Mouse (Mus musculus): Measurements from ENCODE around the gene Tspan17.
"Not testable (repeated sequence)": the region's sequence is repeated elsewhere in the genome, so short reads cannot be mapped to it uniquely, and the experiment has no call there.

The Tspan17 gene

DNA sequence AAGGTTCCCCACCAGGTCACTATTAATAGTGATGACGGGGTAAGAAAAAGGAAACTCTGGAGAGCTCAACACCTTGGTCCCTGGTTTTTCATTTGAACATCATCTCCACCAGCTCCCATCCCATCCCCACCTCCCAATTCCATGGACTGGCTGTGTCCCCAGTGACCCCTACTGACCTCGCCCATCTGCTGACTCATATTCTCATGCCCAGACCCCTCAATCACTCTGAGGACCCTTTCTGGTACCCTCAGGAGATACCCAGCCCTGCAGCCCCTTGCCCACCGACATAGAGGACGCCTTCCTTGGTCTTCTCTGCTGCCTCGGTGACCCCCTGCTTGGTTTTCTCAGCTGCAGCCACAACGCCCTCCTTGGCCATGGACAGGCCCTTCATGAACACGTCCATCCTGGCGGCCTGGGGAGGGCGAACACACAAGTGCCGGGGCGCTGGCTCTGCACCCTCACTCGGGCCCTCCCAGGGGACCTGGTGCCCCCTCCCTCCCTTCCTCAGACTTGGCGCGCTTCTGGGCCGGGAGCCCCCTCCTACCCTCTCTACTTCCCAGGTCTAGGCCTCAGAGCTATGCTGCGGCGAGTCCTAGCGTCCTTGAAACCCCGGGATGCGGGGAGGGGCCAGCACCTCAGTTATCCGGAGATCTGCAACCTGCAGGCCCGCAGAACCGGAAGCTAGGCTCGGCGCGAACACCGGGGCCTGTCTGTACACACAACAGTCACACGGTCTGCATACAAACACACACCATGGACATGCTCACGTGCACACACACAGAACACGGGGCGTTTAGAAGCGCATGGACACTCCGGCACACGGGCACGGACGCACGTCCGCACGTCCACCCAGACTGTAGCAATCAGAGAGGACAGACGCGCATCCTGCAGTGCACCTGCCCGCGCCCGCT lies 23.6 kb upstream of the Tspan17 start:
- peak; percentile 58 for DNase-seq

GRCm38 (mm10) chr13:54766192-54766768 lies 22.9 kb upstream of the Tspan17 start, which contains the start of gene Sncb:
TSS of gene Sncb (minus strand) at chr13:54766595.
- peak; percentile 89 for DNase-seq

GRCm38 (mm10) chr13:54767012-54767411 lies 22.2 kb upstream of the Tspan17 start:
- no peak for DNase-seq

GRCm38 (mm10) chr13:54780592-54780991 lies 8.6 kb upstream of the Tspan17 start:
- peak; percentile 61 for DNase-seq

DNA sequence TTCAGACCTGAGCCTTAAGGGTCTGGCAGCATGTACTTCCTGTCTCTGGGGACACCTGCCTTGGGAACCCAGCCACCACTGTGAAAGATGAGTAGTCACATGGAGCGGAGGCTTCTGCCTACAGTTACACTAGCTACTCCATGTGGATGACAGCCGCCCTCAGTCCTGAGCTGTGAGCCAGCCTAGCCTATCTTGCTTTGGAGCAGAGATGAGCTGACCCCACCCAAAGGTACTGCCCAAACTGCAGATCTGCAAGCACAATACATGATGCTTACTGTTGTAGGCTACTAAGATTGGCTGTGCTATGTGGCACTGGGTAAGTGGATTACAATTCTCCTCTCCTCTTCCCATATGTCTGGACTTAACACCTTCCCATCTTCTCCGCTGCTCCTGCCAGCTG lies 8.1 kb upstream of the Tspan17 start:
- peak; percentile 47 for DNase-seq

DNA sequence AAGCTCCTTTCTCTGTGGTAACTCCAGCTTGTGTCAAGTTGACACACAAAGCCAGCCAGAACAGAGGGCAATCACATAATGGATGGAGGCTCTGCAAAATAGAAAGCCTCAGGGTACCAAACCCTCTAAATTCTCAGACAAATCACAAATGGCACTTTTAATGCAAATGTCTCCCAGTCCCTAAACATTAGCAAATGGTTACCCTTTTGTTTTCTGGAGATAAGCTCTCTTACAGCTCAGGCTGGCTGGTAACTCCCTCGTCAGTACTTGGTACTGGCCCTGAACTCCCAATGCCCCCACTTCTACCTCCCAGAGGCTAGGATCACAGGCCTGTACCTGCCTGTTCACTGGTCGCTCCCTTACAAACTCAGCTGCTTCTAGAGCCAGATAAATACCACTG lies 5.9 kb upstream of the Tspan17 start:
- DNase-seq, result no peak

- no peak for DNase-seq
These were observed 5.5 kb upstream of the Tspan17 start, which contains the start of gene Eif4e1b for GRCm38 (mm10) chr13:54783698-54784097. TSS of gene Eif4e1b (plus strand) at chr13:54783998.

- DNase-seq, result not testable (repeated sequence)
These were observed 1.6 kb upstream of the Tspan17 start for GRCm38 (mm10) chr13:54787591-54787990.

DNA sequence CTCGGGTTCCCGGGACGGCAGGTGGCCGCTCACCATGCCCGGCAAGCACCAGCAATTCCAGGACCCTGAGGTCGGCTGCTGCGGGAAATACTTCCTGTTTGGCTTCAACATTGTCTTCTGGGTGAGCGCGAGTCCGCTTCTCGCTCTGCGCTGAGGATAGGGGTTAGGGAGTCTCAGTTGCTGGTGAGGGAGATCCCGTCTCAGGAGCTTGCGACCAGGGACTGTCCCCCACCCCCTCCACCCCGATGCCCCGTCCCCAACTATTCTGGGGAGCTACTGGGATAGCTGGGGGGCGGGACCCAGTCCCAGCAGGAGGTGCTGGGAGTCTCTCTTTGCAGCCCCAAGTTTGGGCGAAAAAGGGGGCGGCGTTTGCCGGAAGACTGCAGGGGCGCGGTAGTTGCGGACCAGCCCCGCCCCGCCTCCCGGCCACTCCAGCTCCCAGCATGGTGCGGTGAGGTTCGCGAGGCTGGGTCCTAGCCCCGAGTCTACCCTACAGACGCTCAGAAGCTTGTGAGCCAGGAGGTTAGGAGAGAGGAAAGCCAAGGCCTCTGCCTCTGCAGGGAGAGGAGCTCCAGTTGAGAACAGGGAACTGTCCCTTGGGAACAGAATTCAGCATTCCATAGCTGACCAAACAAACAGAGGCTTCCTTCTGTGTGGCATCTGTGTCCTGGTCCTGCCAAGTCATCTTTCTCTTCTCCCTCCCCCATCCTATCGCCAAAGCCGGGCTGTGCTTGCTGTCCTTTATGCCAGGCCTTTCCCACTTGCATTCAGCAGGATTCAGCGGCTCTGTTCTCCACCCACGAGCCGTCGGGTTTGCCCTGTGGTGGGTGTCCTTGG lies 602 bp downstream of the Tspan17 start:
- peak; percentile 58 for DNase-seq

- DNase-seq, result no peak
These were observed 3.4 kb downstream of the Tspan17 start for GRCm38 (mm10) chr13:54792259-54793230.

- DNase-seq, result peak; percentile 69
These were observed 4.9 kb downstream of the Tspan17 start for GRCm38 (mm10) chr13:54794002-54794577.

GRCm38 (mm10) chr13:54794843-54795242 lies 5.7 kb downstream of the Tspan17 start:
- no peak for DNase-seq

- DNase-seq, result peak; percentile 31
These were observed 8.2 kb downstream of the Tspan17 start for GRCm38 (mm10) chr13:54797356-54797755.

DNA sequence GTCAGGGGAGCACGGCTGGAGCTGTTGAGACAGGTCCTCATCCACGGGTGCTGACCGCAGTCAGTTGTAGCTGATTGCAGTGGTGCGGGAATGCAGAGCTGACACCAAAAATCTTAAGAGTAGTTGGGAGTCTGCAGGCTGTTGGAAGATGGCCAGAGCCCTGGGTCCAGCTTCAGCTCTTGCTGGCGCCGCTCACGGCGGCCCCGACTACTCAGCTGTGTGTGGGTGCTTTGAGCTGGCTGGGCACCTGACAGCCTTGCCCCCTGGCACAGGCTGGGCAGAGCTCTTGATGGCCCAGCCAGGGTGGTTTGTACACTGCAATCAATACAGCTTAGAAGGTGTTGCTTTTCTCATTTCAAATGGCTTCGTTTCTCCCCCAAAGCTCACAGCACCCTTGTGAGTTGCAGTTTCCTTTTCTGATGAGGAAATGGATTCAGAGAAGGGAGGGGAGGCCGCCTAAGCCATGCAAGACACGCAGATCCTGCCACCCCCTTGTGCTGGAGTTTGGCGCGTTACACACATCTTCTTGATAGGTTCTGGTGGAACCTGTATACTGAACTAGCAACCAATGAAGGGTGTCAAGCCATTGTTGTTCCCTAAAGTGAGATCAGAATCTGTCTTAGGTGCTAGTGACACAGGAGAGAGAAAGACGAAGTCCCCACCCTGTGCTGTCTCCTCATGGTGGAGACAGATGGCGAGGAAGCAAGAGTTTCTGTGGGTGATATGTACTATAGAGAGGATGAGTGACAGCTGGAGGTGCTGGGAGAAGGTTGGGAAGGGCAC lies 8.9 kb downstream of the Tspan17 start:
- peak; percentile 40 for DNase-seq

DNA sequence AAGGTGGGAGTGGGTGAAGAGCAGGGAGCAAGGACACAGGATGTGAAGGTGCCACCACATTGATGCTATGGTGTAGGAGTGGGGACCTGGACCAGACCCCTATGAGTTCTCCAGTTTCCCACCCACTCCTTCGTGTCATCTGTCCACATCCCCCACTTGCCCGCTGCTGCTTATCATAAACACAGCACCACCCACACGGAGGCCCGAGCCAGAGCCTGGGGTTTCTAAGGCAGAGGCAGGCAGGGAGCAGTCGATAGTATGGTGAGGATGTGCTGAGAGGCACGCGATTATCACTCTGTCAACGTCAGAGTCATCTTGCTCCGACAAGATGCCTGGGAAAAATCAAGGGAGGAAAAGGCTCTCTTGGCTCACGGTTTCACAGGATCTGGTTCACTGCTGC lies 9.6 kb downstream of the Tspan17 start:
- DNase-seq, result peak; percentile 59

DNA sequence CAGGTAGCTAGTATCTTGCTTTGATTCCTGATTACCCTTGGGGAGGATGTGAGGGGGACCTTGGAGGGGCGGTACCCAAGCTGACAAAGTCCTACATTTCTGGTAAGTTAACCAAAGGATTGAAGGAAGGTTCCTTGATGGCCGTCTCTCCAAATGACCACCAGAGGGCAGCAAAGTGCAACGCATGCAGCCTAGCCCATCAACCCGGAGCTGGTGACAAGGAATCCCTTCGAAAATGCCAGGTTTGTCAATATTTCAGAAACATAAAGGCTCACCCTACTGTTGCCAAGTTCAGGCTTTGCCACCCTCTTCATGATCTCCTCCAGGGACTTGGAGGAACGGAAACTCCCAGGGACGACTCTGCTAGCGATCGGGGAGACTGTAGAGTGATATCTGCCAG lies 10.5 kb downstream of the Tspan17 start:
- peak; percentile 76 for DNase-seq

- DNase-seq, result no peak
These were observed 11.0 kb downstream of the Tspan17 start for GRCm38 (mm10) chr13:54800206-54800605.

DNA sequence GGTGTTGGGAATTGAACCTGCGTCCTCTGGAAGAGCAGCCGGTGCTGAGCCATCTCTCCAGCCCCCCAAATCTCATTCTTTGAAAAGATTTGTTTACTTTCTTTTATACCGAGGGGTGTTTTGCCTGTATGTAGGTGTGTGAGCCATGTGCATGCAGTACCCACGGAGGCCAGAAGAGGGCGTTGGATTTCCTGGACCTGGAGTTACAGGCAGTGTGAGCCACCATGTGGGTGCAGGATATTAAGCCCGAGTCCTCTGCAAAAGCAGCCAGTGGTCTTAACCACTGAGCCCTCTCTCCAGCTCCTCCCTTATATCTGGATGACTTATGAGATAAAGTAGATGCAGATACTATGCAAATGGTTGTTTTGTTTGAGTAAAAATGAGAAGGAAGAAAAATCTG lies 13.8 kb downstream of the Tspan17 start:
- DNase-seq, result no peak

GRCm38 (mm10) chr13:54805134-54805838 lies 16.1 kb downstream of the Tspan17 start:
- DNase-seq, result peak; percentile 46

DNA sequence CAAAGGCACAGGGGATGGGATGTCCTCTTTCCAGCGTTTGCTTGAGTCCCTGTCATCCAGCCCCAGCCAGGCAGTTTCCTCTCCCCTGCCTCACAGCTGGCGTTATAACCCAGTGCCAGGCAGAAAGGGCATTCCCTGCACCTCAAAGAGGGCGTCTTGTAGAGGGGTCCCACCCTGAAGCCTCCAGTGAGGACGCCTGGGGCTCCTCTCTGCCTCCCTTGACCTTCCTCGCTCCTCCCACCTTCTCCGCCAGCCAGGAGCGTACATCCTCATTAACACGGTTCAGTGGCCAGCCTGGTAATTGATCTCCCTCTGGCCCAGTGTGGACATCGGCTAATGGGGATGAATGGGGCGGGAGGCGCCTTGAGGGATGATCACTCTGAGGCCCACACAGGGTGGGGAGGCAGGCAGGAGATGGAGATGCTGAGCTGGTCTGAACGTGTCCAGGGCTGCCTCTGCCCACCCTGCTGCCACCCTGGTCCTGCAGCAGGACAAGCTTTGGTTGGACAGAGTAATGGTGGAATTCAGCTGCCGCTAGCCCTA lies 17.3 kb downstream of the Tspan17 start:
- DNase-seq, result no peak
